11 mouse cellular contexts compared by ENCODE assay signal in genomic region chr5:113147994-113148471, GRCm38 (mm10).
DNase-seq lines count a peak whose midpoint lies in the region; ATAC-seq lines count a peak whose summit lies in the region.
"Had no signal": no experiment of that assay in that cellular context is flagged by ENCODE, and none has a peak within 500 bp of the region (broad histone marks: within the 10 kb centered on the region; RNA-seq: fewer than 3 reads in every experiment).

No protein-coding gene starts in this region.

- H3K36me3 ChIP-seq in forebrain, embryonic 10.5 days (replicated peaks), result no peaks in the 10 kb centered on the region
- no peaks in the 10 kb centered on the region for H3K36me3 ChIP-seq in forebrain, embryonic 15.5 days
- no peaks in the 10 kb centered on the region for H3K36me3 ChIP-seq in stomach, embryonic 16.5 days (ENCODE audit: control insufficient read depth, insufficient read depth, low read length)

- WGBS in forebrain, embryonic 10.5 days, result 89% methylated on average over 13 of the region's 13 CpGs
- 68% methylated on average over 13 of the region's 13 CpGs for WGBS in forebrain, embryonic 15.5 days
- 72% methylated on average over 13 of the region's 13 CpGs for WGBS in stomach, embryonic 16.5 days

- peaks cover 52% of the 10 kb centered on the region for H3K4me1 ChIP-seq in forebrain, embryonic 10.5 days
- H3K4me1 ChIP-seq in forebrain, embryonic 15.5 days, result peaks cover 36% of the 10 kb centered on the region
- peaks cover 32% of the 10 kb centered on the region for H3K4me1 ChIP-seq in stomach, embryonic 16.5 days (ENCODE audit: control insufficient read depth, insufficient read depth, low read length)

- H3K27ac ChIP-seq in forebrain, embryonic 10.5 days, result peak overlapping the region; percentile 63
- H3K27ac ChIP-seq in forebrain, embryonic 15.5 days (replicated peaks), result no peak overlapping the region
- peak overlapping the region; percentile 58 for H3K27ac ChIP-seq in stomach, embryonic 16.5 days (ENCODE audit: low read length)

- no peaks in the 10 kb centered on the region for H3K9me3 ChIP-seq in forebrain, embryonic 10.5 days
- H3K9me3 ChIP-seq in forebrain, embryonic 15.5 days, result no peaks in the 10 kb centered on the region
- no peaks in the 10 kb centered on the region for H3K9me3 ChIP-seq in stomach, embryonic 16.5 days (replicated peaks; ENCODE audit: control insufficient read depth, low read length)

- DNase-seq in forebrain, embryonic 10.5 days (ENCODE audit: extremely low spot score, low spot score), result no peak
- peak; percentile 58 for DNase-seq in left cerebral cortex, adult 11 months (ENCODE audit: low spot score)
- DNase-seq in left cerebral cortex, postnatal 4 days, result no peak
- peak; percentile 65 to 95 for DNase-seq in left cerebral cortex, postnatal 25 days (ENCODE audit: low spot score in 2 of 2)
- DNase-seq in thymus, postnatal 14 days, result no peak
- DNase-seq in embryo, embryonic 10.5 days (ENCODE audit: low spot score), result no peak
- DNase-seq: cerebellum, adult 8-10 months; kidney, postnatal 14 days had no signal

- H3K4me3 ChIP-seq in forebrain, embryonic 10.5 days, result no peak overlapping the region
- no peak overlapping the region for H3K4me3 ChIP-seq in forebrain, embryonic 15.5 days
- no peak overlapping the region for H3K4me3 ChIP-seq in stomach, embryonic 16.5 days (replicated peaks; ENCODE audit: low read length)

- H3K4me2 ChIP-seq in forebrain, embryonic 15.5 days (replicated peaks), result no peak overlapping the region
- H3K4me2 ChIP-seq in stomach, embryonic 16.5 days (ENCODE audit: low read depth, low read length), result no peak overlapping the region

- H3K9ac ChIP-seq in forebrain, embryonic 15.5 days (replicated peaks), result no peak overlapping the region
- peak overlapping the region; percentile 38; the same call in 1 of the 2 replicates for H3K9ac ChIP-seq in stomach, embryonic 16.5 days (ENCODE audit: low read length)

- no peaks in the 10 kb centered on the region for H3K27me3 ChIP-seq in forebrain, embryonic 10.5 days (ENCODE audit: poor library complexity, severe bottlenecking)
- H3K27me3 ChIP-seq in forebrain, embryonic 15.5 days, result no peaks in the 10 kb centered on the region
- H3K27me3 ChIP-seq in stomach, embryonic 16.5 days (ENCODE audit: control insufficient read depth, insufficient read depth, low read length), result no peaks in the 10 kb centered on the region

- no peak for ATAC-seq in forebrain, embryonic 15.5 days (replicated peaks)
- ATAC-seq in stomach, embryonic 16.5 days (ENCODE audit: insufficient read depth, low FRiP score), result no peak
- ATAC-seq: lung, postnatal 0 days had no signal

- intact Hi-C loops in left cerebral cortex, postnatal 4 days (cut with DNase I), result no loop called here
- intact Hi-C loops in left cerebral cortex, postnatal 25 days (cut with DNase I), result no loop called here

Comparison
In these comparisons a context has a peak if more than half of its experiments do, and no peak if none do; other contexts are left out.
1. DNase-seq: peak in left cerebral cortex, adult 11 months (single experiment) and left cerebral cortex, postnatal 25 days (2 of 2); none in forebrain, embryonic 10.5 days (single experiment), left cerebral cortex, postnatal 4 days (single experiment), thymus, postnatal 14 days (single experiment) and embryo, embryonic 10.5 days (single experiment).